Mouse (Mus musculus) cerebellum, postnatal 4 days (tissue): ENCODE results near the gene Gm10337.

Source experiments
- DNase-seq, 2 experiments: peaks; one replicate each; pipeline ENCODE4 v3.0.0; 2022; ENCODE audit warnings: low spot score in 2 of 2, mixed read lengths in 1 of 2

Gm10337 gene

DNA sequence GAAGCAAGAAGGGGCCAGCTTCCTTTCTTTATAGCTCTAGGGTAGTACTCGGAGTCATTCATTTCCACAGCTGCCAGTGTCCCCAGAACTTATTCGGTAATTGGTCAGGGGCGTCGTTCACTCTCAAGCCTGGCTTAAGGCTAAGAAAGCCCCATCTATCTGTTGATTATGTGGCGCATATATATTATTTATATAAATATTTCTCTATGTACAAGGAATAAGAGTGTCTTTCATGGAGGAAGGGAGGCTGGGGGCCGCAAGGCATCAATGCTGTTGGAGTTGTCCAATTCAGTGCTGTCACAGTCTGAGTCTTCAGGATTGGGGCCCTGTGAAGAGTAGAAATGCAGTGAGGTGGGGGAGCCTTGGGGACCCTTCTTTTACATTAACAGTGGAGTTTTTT lies 3.7 kb upstream of the Gm10337 start:
- no peak for DNase-seq

DNA sequence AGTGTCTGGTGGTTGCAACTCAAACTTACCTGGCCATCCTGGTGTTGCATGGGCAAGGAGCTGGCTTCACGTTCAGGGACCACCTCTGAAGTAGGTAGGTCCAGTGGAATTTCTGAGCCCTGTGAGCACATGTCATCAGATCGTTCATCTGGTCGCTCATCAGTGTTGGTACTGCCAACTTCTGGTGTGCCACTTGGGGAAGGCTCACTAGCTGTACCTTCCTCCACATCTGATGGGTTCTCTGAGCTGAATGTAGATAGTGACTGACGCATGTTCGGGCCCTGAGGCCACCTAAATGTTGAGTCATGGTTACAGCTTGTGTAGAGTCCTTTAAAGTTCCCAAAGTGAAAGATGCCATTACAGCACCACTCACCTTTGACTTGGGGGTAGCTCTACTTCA lies 3.0 kb upstream of the Gm10337 start:
- no peak for DNase-seq

DNA sequence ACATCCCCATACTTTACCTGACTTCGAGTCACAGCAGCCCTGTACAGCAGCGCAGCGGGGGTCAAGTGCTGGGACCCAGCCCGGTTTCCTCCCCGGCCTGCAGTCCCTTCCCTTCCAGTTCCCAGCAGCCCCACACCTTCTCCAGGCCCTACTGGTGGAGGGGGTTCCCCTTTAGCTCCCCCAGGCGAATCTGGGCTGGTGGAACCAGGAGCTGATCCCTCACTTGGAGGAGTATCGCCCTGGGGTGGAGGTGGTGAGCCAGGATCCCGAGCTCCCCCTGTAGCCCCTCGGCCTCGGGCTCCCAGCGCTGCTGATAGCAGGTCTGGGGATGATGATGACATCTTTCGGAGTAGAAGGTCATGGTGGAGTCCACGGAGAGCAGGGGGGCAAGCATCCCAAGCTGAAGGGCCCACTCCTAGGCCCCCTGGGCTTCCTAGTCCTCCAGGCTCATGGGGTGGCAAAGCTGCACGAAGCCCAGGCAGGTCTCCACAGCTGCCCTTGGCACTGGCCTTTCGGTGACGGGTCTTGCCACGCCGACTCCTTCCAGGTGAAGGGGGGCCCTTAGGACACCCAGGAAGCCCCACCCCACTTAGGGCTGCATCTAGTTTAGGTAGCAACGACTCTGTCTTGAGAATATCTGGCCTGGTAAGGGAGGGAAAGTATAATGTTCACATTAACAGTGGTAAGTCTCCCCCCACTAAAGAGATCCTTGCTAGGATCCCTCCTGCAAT lies 2.3 kb upstream of the Gm10337 start:
- DNase-seq = no peak

- DNase-seq = no peak
Observed at GRCm38 (mm10) chr15:102502254-102502840, 1.2 kb upstream of the Gm10337 start.

GRCm38 (mm10) chr15:102503924-102504782 lies 631 bp downstream of the Gm10337 start:
- no peak for DNase-seq

DNA sequence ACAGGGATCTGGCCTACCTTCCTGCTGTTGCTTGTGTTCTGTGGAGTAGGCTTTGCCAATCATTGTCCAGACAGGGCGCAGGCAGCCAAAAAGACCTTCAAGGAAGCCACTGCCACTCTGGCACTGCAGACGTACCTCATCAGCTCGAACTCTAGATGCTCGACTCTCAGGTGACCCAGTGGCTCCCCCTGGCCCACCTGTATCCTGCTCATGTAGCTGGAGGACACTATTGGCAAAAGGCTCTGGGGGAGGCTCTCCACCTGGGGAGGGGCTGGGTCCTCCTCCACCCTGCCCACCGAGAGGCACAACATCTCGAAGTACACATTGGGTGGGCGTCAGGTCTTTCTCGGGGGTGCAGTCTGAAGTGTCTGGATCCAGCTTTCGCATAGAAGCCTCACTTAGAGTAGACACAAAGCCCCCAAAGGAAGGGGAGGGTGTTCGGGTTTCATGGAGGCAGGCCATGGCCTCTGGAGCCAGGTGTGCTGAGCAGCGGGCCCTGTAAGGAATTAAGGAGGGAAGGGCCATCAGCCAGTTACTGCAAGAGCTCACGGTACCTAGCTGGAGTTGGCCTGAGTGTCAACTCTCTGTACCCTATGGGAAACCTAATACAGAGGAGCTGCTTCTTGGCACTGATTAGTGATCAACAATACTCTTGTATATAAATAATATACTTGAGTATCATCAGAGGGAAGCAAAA lies 1.7 kb downstream of the Gm10337 start:
- no peak for DNase-seq

GRCm38 (mm10) chr15:102505770-102506463 lies 2.4 kb downstream of the Gm10337 start:
- no peak for DNase-seq

GRCm38 (mm10) chr15:102506464-102506830 lies 2.9 kb downstream of the Gm10337 start:
- DNase-seq = no peak

DNA sequence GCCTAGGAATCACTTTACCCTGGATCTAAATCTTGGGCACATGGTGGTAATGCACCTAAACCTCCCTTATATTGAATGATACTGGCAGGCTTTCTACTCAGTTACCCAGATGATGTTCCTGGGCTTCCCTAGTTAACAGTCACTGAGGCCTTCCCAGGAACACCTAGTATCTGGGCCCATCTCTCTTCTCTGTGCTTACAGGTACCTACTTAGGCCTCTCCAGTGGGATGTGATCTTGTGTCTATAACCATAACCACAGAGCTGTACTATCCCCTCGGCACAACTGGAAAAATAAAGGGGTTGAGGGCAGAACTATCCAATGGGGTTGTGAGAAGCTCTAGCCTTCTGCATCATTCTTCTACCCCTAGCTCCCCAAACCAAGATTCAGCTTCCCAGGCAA lies 3.3 kb downstream of the Gm10337 start:
- DNase-seq = no peak

GRCm38 (mm10) chr15:102507561-102507960 lies 4.0 kb downstream of the Gm10337 start:
- DNase-seq = no peak

DNA sequence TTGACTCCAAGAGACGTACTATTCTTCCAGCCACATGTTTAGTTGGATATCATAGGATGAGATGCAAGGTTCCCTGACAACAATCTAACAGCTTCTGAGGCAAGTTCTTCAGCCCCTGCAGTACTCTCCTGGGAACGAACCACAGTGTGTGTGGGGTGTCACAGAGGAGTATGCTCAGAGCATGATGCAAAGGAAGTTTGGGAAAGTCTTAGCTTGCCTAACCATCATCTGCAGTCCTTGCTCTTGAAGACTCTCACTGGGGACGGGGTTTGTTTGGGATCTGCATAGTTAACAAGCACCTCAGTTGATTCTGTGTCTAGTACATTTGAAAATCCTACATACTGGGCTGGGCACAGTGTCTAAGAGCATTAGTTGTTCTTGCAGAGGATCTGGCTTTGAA lies 4.8 kb downstream of the Gm10337 start:
- no peak for DNase-seq

DNA sequence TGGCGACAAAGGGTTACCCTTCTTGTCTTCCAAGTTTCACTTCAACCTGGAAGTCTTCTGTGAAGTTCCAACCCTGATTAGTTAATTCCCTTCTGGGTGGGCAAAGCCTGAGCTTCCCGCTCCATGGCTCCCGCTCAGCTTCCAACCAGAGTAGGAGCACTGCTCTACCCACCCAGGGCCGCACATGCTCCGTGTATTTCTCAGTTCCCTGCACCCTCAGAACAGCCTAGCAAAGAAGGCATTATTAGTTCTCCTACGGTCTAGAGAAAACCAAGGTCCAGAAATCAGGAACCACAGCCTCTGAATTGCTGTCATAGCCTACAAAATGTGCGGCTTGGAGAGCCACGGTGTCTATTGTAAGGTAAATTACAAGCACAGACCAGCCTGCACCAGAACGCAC lies 6.6 kb downstream of the Gm10337 start:
- DNase-seq = no peak

DNA sequence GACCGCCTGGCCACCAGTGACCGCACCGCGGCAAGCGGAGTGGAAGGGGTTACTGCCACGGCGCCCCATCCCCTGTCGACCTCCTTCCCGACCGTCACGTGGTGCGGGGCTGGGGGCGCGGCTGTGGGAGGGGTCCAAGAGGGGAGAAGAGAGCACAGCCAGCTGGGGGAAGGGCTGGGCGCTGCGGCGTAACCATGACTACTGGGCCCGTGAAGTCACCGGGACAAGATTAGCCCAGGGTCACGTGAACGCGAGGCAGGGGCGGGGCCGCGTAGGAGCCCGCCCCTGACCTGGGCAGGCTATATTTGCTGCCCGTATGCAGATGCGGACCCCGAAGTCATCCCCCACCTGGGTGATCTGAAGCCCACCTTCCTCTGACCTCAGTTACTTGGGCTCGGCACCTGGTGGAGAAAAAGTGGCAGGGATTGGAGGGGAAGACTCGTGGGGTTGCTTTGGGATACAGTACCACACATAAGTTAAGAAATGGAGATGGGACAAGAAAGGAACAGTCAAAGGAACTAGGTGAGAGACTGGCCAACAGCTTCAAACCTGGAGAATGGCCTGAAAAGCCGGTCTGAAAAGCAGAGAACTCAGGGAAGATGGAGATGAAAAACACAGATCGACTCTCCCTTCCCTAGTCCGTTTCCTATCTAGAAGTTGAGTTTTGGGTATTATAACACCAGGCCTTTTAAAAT lies 7.2 kb downstream of the Gm10337 start:
- DNase-seq = peak; percentile 86 to 89

GRCm38 (mm10) chr15:102511285-102511833 lies 7.8 kb downstream of the Gm10337 start:
- no peak for DNase-seq

- DNase-seq = no peak
Observed at GRCm38 (mm10) chr15:102512010-102512409, 8.5 kb downstream of the Gm10337 start.

DNA sequence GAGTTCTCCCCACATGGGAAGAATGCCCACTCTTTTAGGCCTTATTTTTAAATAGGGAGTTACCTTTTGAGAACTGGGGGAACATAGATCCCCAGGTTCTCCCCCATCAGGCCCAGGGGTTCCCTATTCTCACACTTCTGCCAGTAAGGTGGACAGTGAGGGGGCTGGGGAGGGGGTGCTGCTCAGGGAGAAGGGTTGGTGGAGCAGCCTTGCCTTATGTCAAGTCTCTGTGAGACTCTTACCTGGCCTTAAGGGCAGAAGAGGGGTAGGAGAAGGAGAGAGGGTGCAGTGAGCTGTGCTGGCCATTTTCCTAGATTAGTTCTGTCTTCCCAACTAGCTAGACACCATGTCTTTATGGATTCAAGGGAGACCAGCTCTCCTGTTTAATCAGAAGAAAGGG lies 8.9 kb downstream of the Gm10337 start:
- no peak for DNase-seq

DNA sequence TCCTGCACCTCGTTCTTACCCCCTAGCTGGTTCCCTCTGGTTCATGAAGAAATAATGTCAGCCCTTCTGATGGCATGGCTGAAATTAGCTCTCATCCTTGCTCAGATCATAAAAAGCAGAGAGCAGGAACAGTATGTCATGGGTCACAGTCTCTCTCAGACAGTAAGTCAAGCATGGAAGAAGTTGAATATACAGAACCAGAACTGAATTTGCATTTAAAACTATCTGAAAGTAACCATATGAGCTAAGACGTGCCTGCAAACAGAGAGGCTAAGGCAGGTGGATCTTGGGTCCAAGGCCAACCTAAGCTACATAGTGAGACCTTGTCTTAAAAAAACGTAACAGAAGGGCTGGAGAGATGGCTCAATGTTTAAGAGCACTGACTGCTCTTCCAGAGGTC lies 9.5 kb downstream of the Gm10337 start:
- DNase-seq = no peak

DNA sequence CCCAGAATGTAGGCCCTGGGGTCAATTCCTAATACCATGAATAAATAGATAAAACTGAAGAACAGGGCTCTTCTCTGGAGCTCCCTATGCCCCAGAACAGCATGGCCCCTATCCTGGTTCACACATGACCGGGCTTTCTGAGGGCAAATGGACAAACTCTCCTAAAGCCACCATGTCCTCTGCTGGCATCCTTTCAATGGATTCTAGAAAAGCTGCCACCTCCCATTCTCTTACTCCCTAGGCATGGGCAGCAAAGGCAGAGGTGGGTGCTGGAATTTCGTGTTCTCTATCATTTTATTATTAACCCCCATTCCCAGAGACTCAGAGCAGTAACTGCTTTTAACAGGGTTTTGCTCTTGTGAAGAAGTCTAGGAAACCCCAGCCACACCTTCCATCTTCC lies 11.7 kb downstream of the Gm10337 start:
- no peak for DNase-seq

GRCm38 (mm10) chr15:102515791-102516190 lies 12.3 kb downstream of the Gm10337 start:
- DNase-seq = no peak

DNA sequence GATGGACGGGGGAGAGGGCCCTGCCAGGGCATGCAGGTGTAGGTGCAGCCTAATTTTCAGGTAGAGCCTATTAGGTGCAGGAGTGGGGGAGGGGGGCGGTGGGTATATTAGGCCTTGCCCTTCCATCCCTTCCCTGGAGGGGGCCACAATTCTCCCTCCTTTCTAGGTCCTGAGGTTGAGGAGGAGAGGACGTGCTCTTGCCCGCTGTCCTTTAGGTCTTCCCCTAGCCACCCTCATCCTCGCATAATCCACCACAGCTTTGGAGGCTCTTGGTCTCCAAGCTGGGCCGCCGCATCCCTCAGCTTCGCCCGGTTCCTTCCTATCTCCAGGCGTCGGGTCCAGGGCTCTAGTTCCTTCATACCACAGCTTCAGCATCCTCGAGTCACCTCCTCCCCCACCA lies 12.8 kb downstream of the Gm10337 start:
- peak in 1 of 2 experiments; percentile 47 for DNase-seq
